Mouse (Mus musculus) liver, embryonic 12.5 days (tissue): ENCODE measurements around the gene Rbfox3. TPM values are rescaled to one million over a fixed set of nuclear protein-coding genes. Genes with fewer than 3 reads are reported as not detected.

Source experiments
- ATAC-seq: fragments of 200-750 bp; cut with Nextera tagmentation; 2 replicates; pipeline ENCODE4 v1.8.0; 2017; ENCODE audit warnings: moderate number of reproducible peaks, mild to moderate bottlenecking, moderate library complexity
- H3K27ac ChIP-seq: fragments of 300-500 bp; sonication (generic); 2 replicates; pipeline ENCODE4 v1.5.1; 2016; ENCODE audit warnings: mild to moderate bottlenecking
- H3K27me3 ChIP-seq: fragments of 300-500 bp; sonication (generic); replicated peaks from 2 replicates; pipeline ENCODE4 v1.6.1; 2016; ENCODE audit warnings: mild to moderate bottlenecking, moderate library complexity
- H3K36me3 ChIP-seq: fragments of 300-500 bp; sonication (generic); 2 replicates; pipeline ENCODE4 v1.6.1; 2016; ENCODE audit warnings: mild to moderate bottlenecking, moderate library complexity
- H3K4me1 ChIP-seq: fragments of 300-500 bp; sonication (generic); 2 replicates; pipeline ENCODE4 v1.6.1; 2016
- H3K4me2 ChIP-seq: fragments of 300-500 bp; sonication (generic); 2 replicates; pipeline ENCODE4 v1.6.1; 2016; ENCODE audit warnings: mild to moderate bottlenecking, moderate library complexity
- H3K4me3 ChIP-seq: fragments of 300-500 bp; sonication (generic); 2 replicates; pipeline ENCODE4 v1.5.1; 2016; ENCODE audit warnings: mild to moderate bottlenecking, moderate library complexity
- H3K9ac ChIP-seq: fragments of 300-500 bp; sonication (generic); 2 replicates; pipeline ENCODE4 v1.6.1; 2016; ENCODE audit warnings: mild to moderate bottlenecking, moderate library complexity
- H3K9me3 ChIP-seq: fragments of 300-500 bp; sonication (generic); replicated peaks from 2 replicates; pipeline ENCODE4 v1.6.1; 2016; ENCODE audit warnings: mild to moderate bottlenecking, moderate library complexity
- whole genome bisulfite sequencing: fragments of 180-500 bp; shearing (Covaris S2); methylation state at CpG from one replicate; pipeline ENCODE4 v1.1.7; 2016; ENCODE audit not compliant: insufficient replicate concordance; 5-methylcytosine and 5-hydroxymethylcytosine counted together
- polyA plus RNA-seq: library from polyadenylated mRNA; unstranded; fragments of >200 nt; fragmentation: Nextera tagmentation; extraction: Ambion mirVana; gene quantifications from 2 replicates; pipeline ENCODE4 v1.2.1, GENCODE M21; 2016

Gene Rbfox3
- polyA plus RNA-seq, 1 experiment from 2014 or later, result 0.46 TPM

- Histone ChIP-seq H3K4me2 (no peak overlapping the region), H3K4me1 (no peaks in the 10 kb centered on the region), H3K27me3 (peaks cover 7% of the 10 kb centered on the region; the same call in 1 of the 2 replicates), H3K4me3 (no peak overlapping the region), H3K9me3 (no peaks in the 10 kb centered on the region), H3K36me3 (no peaks in the 10 kb centered on the region), H3K27ac (no peak overlapping the region), H3K9ac (no peak overlapping the region)
- WGBS, result 54% methylated on average over 7 of the region's 7 CpGs
- no peak for ATAC-seq
Measured at GRCm38 (mm10) chr11:118542906-118543305, 368.5 kb downstream of the Rbfox3 start.

DNA sequence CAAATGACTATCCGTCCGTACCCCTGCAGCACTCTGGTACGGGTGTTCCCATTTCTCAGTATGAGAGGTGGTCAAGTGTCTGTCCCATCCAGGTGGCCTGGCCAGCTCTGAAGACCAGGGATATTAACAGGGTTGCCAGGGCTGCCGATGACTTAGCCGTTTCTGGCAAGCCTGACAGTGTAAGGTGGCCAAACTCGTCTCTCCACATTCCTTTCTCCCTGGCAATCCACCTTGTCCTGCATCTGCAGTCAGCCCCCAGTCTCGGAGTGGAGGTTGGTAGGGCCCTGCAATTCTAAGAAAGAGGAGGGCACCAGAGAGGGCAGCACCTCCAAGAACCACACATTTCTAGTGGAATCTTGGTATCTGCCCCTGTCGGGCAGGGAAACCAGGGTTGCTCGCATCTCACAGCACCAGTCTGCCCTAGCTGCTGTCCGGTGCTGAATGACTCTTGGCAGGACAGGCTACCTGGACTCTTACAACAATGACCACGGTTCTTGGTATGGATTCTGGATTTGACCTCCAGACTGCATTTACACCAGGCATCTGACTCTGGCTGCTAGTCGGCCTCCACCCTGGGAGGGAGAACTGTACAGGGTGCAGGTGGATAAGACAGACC is 370.9 kb downstream of the Rbfox3 start:
- Histone ChIP-seq H3K27me3 (peaks cover 10% of the 10 kb centered on the region; the same call in 1 of the 2 replicates), H3K9me3 (no peaks in the 10 kb centered on the region), H3K9ac (no peak overlapping the region), H3K36me3 (no peaks in the 10 kb centered on the region), H3K4me1 (no peaks in the 10 kb centered on the region), H3K27ac (no peak overlapping the region), H3K4me3 (no peak overlapping the region), H3K4me2 (no peak overlapping the region)
- 43% methylated on average over 12 of the region's 12 CpGs for WGBS
- no peak for ATAC-seq

- Histone ChIP-seq H3K9me3 (no peaks in the 10 kb centered on the region), H3K27ac (no peak overlapping the region), H3K27me3 (peaks cover 29% of the 10 kb centered on the region), H3K9ac (no peak overlapping the region), H3K4me1 (no peaks in the 10 kb centered on the region), H3K36me3 (no peaks in the 10 kb centered on the region), H3K4me2 (no peak overlapping the region), H3K4me3 (no peak overlapping the region)
- ATAC-seq, result no peak
- 72% methylated on average over 11 of the region's 11 CpGs for WGBS
Measured at GRCm38 (mm10) chr11:118538008-118538407, 373.4 kb downstream of the Rbfox3 start.

DNA sequence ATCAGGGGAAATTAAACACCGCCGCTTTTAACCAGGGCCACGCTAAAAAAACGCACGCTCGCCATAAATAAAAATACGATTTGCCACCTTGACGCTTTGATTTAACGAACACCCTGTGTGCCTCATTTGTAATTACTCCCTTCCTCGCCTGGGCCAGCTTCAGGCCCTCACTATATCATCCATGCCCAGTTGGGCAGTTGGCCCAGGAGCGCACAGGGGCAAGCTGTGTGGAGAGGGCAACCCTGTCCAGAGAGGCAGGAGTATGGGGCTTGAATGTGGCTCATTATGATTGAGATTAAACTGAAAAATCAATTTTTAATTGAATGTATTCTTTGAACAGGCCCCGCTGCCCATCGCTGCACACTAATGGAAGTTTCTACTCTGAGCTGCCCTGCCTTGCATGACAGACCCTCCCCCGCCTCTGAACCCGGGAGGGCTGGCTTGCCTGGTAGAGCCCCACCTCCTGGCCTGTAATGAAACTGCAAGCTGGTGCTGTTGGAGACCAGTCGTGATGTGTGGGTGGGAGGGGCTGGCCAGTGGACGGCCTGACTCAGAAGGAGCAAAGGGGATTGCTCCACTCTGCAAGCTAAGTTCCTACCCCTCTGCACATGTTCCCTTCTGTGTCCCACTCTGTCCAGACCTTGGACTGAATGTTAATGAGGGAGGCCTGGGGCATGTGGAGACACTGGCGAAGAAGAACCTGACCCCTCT is 376.9 kb downstream of the Rbfox3 start:
- peaks cover 4% of the 10 kb centered on the region; the same call in 1 of the 2 replicates for H3K4me1 ChIP-seq
- no peak overlapping the region for H3K9ac ChIP-seq
- H3K9me3 ChIP-seq, result no peaks in the 10 kb centered on the region
- H3K27ac ChIP-seq, result no peak overlapping the region
- WGBS, result 35% methylated on average over 18 of the region's 18 CpGs
- H3K4me2 ChIP-seq, result no peak overlapping the region
- peaks cover 27% of the 10 kb centered on the region for H3K27me3 ChIP-seq
- no peak overlapping the region for H3K4me3 ChIP-seq
- ATAC-seq, result no peak
- no peaks in the 10 kb centered on the region for H3K36me3 ChIP-seq

GRCm38 (mm10) chr11:118530313-118530712 is 381.1 kb downstream of the Rbfox3 start:
- no peak for ATAC-seq
- H3K27ac ChIP-seq, result no peak overlapping the region
- WGBS, result 65% methylated on average over 8 of the region's 8 CpGs
- H3K9ac ChIP-seq, result no peak overlapping the region
- H3K36me3 ChIP-seq, result no peaks in the 10 kb centered on the region
- peaks cover 32% of the 10 kb centered on the region for H3K27me3 ChIP-seq
- H3K4me3 ChIP-seq, result no peak overlapping the region
- H3K9me3 ChIP-seq, result no peaks in the 10 kb centered on the region
- H3K4me1 ChIP-seq, result peaks cover 4% of the 10 kb centered on the region; the same call in 1 of the 2 replicates
- no peak overlapping the region for H3K4me2 ChIP-seq

DNA sequence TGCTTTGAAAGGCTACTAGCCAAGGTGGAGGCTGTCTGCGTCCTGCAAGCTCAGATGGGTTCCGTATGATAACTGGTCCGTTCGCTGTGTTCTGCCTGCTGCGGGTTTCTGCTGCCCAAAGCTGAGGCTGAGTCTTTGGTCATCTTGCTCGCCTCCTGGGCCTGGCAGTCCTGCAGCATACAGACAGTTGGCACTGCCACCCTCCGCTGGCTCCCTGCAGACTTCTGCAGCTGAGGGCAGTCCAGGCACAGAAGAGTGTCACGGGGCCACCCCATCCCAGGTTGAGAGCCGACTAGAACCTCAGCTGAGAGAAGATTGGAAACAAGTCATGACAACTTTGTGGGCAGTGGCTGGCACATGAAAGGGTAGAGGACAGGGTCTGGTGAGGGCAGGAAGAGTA is 382.6 kb downstream of the Rbfox3 start:
- Histone ChIP-seq H3K4me3 (no peak overlapping the region), H3K4me2 (no peak overlapping the region), H3K9ac (no peak overlapping the region), H3K27ac (no peak overlapping the region), H3K27me3 (peaks cover 18% of the 10 kb centered on the region), H3K9me3 (no peaks in the 10 kb centered on the region), H3K36me3 (no peaks in the 10 kb centered on the region), H3K4me1 (peaks cover 4% of the 10 kb centered on the region; the same call in 1 of the 2 replicates)
- 74% methylated on average over 9 of the region's 9 CpGs for WGBS
- ATAC-seq, result no peak

DNA sequence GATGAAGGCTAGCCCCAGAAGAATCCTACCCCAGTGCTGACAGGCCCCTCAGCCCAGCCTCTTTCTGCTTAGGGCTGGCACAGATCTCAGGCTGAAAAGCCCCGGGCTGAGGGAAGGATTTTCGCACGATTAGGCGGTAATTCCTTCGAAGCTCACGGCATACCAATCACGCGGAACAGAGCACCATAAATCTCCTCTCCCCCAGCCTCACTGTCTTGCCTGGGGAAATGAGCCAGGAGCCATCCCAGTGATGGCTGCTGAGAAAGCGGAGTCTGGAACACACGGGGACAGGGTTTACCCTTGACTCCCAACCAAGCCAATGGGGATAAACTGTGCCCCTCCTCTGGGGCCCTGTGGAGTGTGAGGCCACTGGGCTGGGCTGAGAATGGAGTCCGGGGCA is 386.3 kb downstream of the Rbfox3 start:
- Histone ChIP-seq H3K36me3 (no peaks in the 10 kb centered on the region), H3K4me2 (no peak overlapping the region), H3K9ac (no peak overlapping the region), H3K4me3 (no peak overlapping the region), H3K4me1 (peaks cover under 1% of the 10 kb centered on the region; the same call in 1 of the 2 replicates), H3K27me3 (0 out of 2 replicates have a peak, but pooled peaks cover 8% of the 10 kb centered on the region), H3K27ac (no peak overlapping the region), H3K9me3 (no peaks in the 10 kb centered on the region)
- ATAC-seq, result no peak
- WGBS, result 69% methylated on average over 11 of the region's 11 CpGs

DNA sequence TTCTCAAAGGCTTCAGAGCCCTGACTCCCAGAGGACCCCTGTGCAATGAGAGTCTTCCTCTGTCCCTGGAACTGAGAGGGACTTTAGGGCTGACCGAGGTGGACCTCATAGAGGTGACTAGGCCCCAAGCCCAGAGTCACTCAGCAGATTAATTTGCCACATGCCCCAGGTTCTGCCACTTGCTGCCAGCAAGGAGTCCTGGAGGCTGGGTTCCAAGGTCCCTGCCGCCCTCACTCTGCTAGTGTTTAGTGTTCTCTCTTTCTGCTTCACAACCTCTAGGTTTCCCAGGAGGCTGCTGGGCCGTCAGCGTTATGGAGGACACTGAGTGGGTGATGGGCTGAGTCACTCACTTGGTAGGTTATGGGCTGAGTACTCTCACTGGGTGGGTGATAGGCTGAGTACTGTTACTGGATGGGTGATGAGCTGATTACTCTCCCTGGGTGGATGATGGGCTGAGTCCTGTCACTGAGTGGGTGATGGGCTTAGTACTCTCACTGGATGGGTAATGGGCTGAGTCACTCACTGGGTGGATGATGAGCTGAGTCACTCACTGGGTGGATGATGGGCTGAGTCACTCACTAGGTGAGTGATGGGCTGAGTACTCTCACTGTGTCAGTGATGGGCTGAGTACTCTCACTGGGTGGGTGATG is 387.8 kb downstream of the Rbfox3 start:
- 58% methylated on average over 4 of the region's 4 CpGs for WGBS
- Histone ChIP-seq H3K4me1 (no peaks in the 10 kb centered on the region), H3K9me3 (no peaks in the 10 kb centered on the region), H3K9ac (no peak overlapping the region), H3K27ac (no peak overlapping the region), H3K4me3 (no peak overlapping the region), H3K36me3 (no peaks in the 10 kb centered on the region), H3K27me3 (0 out of 2 replicates have a peak, but pooled peaks cover 6% of the 10 kb centered on the region), H3K4me2 (no peak overlapping the region)
- ATAC-seq, result no peak

- 62% methylated on average over 2 of the region's 2 CpGs for WGBS
- no peak for ATAC-seq
- Histone ChIP-seq H3K4me3 (no peak overlapping the region), H3K4me1 (no peaks in the 10 kb centered on the region), H3K9me3 (no peaks in the 10 kb centered on the region), H3K36me3 (no peaks in the 10 kb centered on the region), H3K27me3 (peaks cover 14% of the 10 kb centered on the region; the same call in 1 of the 2 replicates), H3K27ac (no peak overlapping the region), H3K4me2 (no peak overlapping the region), H3K9ac (no peak overlapping the region)
Measured at GRCm38 (mm10) chr11:118520932-118521331, 390.5 kb downstream of the Rbfox3 start.

GRCm38 (mm10) chr11:118520251-118520650 is 391.1 kb downstream of the Rbfox3 start:
- ATAC-seq, result no peak
- Histone ChIP-seq H3K4me2 (no peak overlapping the region), H3K27ac (no peak overlapping the region), H3K9me3 (no peaks in the 10 kb centered on the region), H3K36me3 (no peaks in the 10 kb centered on the region), H3K27me3 (peaks cover 14% of the 10 kb centered on the region; the same call in 1 of the 2 replicates), H3K9ac (no peak overlapping the region), H3K4me3 (no peak overlapping the region), H3K4me1 (no peaks in the 10 kb centered on the region)
- WGBS, result 43% methylated on average over 5 of the region's 5 CpGs

DNA sequence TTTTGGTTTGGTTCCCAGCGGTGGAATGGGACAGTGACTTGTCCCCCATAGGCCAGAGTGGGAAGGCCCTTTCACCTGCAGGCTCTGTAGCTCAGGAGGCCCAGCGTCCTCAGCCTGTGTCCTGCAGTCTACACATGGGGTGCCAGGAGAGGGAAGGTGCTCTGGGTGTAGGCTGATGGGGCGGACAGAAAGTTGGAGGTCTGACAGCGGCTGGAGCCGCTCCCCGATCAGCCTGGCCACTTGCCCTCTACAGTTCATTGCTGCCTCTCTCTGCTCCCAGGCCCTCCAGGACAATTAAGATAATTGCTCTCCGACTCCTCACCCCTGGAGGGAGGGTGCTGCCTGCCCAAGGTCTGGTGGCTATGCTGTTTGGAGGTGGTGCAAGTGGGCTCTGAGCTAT is 392.7 kb downstream of the Rbfox3 start:
- H3K9me3 ChIP-seq, result no peaks in the 10 kb centered on the region
- 75% methylated on average over 7 of the region's 7 CpGs for whole genome bisulfite sequencing
- H3K36me3 ChIP-seq, result no peaks in the 10 kb centered on the region
- H3K4me1 ChIP-seq, result no peaks in the 10 kb centered on the region
- no peak overlapping the region for H3K4me3 ChIP-seq
- no peak overlapping the region for H3K4me2 ChIP-seq
- H3K9ac ChIP-seq, result no peak overlapping the region
- ATAC-seq, result no peak
- peaks cover 14% of the 10 kb centered on the region; the same call in 1 of the 2 replicates for H3K27me3 ChIP-seq
- no peak overlapping the region for H3K27ac ChIP-seq

DNA sequence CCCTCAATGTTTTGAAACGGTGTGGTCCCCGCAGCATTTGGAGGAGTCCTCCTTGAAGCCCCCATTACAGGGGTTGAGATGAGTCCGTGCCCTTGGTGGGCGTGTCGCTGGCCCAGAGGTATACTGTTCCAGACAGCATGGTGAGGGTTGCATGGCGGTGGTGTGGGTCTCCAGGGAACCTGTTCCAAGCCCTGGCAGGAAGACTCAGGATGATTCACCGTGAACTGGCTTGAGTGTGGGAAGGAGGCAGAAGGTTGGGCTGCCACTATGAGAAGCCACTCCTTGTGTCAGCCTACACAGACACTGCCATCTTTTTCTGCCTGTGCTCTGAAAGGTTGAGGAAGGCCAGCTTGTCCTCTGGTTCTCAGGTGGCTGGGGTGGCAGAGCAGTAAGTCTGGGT is 393.5 kb downstream of the Rbfox3 start:
- Histone ChIP-seq H3K27ac (no peak overlapping the region), H3K9me3 (no peaks in the 10 kb centered on the region), H3K36me3 (no peaks in the 10 kb centered on the region), H3K9ac (no peak overlapping the region), H3K27me3 (peaks cover 21% of the 10 kb centered on the region; the same call in 1 of the 2 replicates), H3K4me1 (no peaks in the 10 kb centered on the region), H3K4me3 (no peak overlapping the region), H3K4me2 (no peak overlapping the region)
- WGBS, result 67% methylated on average over 7 of the region's 7 CpGs
- no peak for ATAC-seq
